Mouse (Mus musculus) olfactory bulb, adult 2 months (tissue): ENCODE measurements around the gene Ninj2. TPM values are rescaled to one million over a fixed set of nuclear protein-coding genes. Genes with fewer than 3 reads are reported as not detected.

Source experiments
- H3K27ac ChIP-seq: fragments of 200-500 bp; 2 replicates; pipeline ENCODE4 v1.5.1; 2012; ENCODE audit warnings: low read depth, low read length; ENCODE audit not compliant: insufficient read depth
- H3K4me1 ChIP-seq: fragments of 200-500 bp; 2 replicates; pipeline ENCODE4 v1.6.1; 2012; ENCODE audit warnings: low read length; ENCODE audit not compliant: control insufficient read depth, insufficient read depth
- H3K4me3 ChIP-seq: fragments of 200-500 bp; 2 replicates; pipeline ENCODE4 v1.5.1; 2012; ENCODE audit warnings: mild to moderate bottlenecking, low read depth, low read length, moderate library complexity; ENCODE audit not compliant: insufficient read depth
- CTCF ChIP-seq: fragments of 200-500 bp; IDR thresholded peaks from 2 replicates; pipeline ENCODE4 v1.5.1; 2012; ENCODE audit warnings: low read depth, mild to moderate bottlenecking, low read length, moderate library complexity; ENCODE audit not compliant: insufficient read depth
- POLR2A ChIP-seq: fragments of 200-500 bp; IDR thresholded peaks from 2 replicates; pipeline ENCODE4 v1.6.1; 2012; ENCODE audit warnings: mild to moderate bottlenecking, low read depth, low read length, moderate library complexity; ENCODE audit not compliant: insufficient read depth
- WGBS: fragments of 180-500 bp; shearing (Covaris S2); methylation state at CpG from one replicate; pipeline ENCODE4 v1.1.7; 2018; 5-methylcytosine and 5-hydroxymethylcytosine counted together
- polyA plus RNA-seq: library from polyadenylated mRNA; stranded (reverse); fragments of >200 nt; gene quantifications from 2 replicates; pipeline ENCODE4 v1.2.4, GENCODE M21; 2012; ENCODE audit warnings: low replicate concordance; ENCODE audit not compliant: missing spikeins, insufficient read depth, insufficient read length

Ninj2 gene
- polyA plus RNA-seq, 1 experiment, result not detected

GRCm38 (mm10) chr6:120107586-120107985, 14.4 kb downstream of the Ninj2 start:
- H3K4me1 ChIP-seq, result peaks cover 29% of the 10 kb centered on the region
- WGBS, result 68% methylated on average over 5 of the region's 5 CpGs
- no peak overlapping the region for H3K27ac ChIP-seq
- H3K4me3 ChIP-seq, result no peak overlapping the region
- no peak for TF ChIP-seq POLR2A
- TF ChIP-seq CTCF, result no peak

DNA sequence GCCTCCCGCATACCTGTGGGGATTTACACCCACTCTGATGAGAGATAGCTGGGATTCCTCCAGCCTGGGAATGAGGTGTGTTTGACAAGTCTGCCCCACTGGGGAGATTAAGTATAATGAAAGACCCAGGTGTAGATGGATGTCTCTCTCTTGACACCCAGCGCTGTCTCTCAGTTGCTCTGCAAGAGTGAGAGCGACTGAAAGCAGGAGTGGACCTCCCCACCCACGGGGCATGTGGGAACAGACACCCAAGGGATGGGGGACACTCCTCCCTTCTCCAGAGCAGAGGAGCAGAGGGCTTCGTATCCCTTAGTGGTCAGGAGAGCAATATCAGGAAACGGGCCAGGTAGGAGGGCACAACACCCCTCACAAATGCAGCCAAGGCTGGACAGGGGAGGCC, 14.9 kb downstream of the Ninj2 start:
- 81% methylated on average over 6 of the region's 6 CpGs for WGBS
- 0 out of 2 replicates have a peak overlapping the region, but pooled peaks have one; percentile 93 for H3K27ac ChIP-seq
- H3K4me1 ChIP-seq, result peaks cover 29% of the 10 kb centered on the region
- no peak for TF ChIP-seq POLR2A
- no peak for TF ChIP-seq CTCF
- H3K4me3 ChIP-seq, result no peak overlapping the region

DNA sequence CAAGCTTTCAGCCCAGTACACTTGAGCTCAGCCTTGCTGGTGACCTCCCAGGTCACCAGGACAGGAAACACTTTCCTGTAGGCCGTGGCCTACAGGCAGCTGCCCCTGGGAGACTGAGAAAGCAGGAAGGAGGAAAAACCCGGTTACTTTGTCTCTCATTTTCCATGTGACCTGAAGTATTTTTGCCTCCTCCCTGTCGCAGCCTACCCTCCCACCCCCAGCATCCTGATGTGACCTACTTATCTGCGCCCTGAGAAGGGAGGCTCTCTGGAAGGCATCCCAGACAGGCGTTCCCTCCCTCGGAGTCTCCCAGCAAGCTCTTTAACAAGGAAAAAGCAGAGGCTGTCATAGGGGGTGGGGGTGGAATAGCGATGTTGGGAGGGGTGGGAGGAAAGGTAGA, 16.0 kb downstream of the Ninj2 start:
- TF ChIP-seq POLR2A, result no peak
- TF ChIP-seq CTCF, result no peak
- Histone ChIP-seq H3K4me3 (no peak overlapping the region), H3K27ac (peak overlapping the region; percentile 93), H3K4me1 (peaks cover 29% of the 10 kb centered on the region)
- 2% methylated on average over 7 of the region's 7 CpGs for WGBS

DNA sequence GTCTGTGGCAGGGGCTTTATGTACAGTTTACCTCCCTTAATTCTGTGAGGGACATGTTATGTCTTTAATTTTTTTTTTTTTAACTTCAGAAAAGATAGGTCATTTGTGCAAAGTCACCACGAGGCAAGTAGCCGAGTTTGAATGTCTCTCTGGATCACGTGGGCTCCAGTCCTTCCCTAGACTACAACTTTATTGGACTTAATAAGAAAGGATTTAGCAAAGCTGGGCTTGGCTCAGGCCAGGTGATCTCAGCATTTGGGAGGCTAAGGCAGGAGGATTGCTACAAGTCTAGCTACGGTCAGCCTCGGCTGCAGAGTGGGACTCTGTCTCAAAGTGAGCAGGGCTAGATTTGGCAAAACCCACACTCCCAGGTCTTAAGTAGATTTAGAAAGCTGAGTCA, 16.8 kb downstream of the Ninj2 start:
- H3K4me3 ChIP-seq, result no peak overlapping the region
- peaks cover 31% of the 10 kb centered on the region for H3K4me1 ChIP-seq
- TF ChIP-seq CTCF (no peak), POLR2A (no peak)
- H3K27ac ChIP-seq, result peak overlapping the region; percentile 13
- 66% methylated on average over 5 of the region's 5 CpGs for WGBS

GRCm38 (mm10) chr6:120110738-120111409, 17.7 kb downstream of the Ninj2 start:
- Histone ChIP-seq H3K27ac (no peak overlapping the region; the same call in 1 of the 2 replicates), H3K4me1 (peaks cover 32% of the 10 kb centered on the region), H3K4me3 (no peak overlapping the region)
- TF ChIP-seq CTCF (no peak), POLR2A (no peak)
- WGBS, result 74% methylated on average over 7 of the region's 7 CpGs

GRCm38 (mm10) chr6:120111410-120111783, 18.2 kb downstream of the Ninj2 start:
- H3K4me1 ChIP-seq, result peaks cover 32% of the 10 kb centered on the region
- no peak for TF ChIP-seq POLR2A
- no peak for TF ChIP-seq CTCF
- WGBS, result 88% methylated on average over 3 of the region's 3 CpGs
- no peak overlapping the region for H3K27ac ChIP-seq
- H3K4me3 ChIP-seq, result no peak overlapping the region

DNA sequence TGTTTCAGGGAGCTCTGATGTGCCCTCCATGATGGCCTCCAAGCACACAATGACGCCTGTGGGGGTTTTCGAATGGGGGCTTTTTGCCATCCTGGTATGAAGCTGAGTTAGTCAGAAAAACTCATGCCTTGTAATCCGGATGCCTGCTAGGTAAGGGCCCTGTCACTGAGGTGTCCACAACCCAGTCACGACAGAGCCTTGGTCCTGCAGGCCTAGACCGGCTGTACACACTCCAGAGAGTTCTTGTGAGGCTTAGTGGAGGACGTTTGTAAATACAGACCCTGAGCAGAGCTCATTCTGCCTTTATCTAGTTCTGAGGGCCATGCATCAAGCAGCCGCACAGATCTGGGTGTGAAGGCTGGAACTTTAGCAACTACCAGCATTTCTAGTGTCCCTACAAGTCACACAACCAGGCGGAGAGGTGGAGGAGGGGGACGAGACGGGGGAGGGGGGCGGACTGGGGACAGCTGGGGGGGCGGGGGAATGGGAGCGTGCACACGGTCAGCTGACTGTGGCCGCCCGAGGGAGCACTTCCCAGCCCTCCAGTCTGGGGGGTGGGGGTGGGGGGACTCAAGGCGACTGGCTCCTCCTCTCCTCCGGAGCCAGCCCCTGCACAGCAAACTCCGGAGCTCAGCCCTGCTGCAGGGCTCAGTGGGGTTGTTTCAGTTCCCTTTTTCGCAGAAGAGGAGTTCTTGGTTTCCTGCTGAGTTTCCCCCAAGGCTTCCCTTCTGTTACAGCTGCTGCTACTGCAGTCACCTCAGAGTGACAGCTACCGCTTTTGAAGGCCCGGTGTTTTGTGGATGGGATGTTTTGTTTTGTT, 19.0 kb downstream of the Ninj2 start:
- WGBS, result 11% methylated on average over 21 of the region's 22 CpGs
- Histone ChIP-seq H3K4me1 (peaks cover 32% of the 10 kb centered on the region), H3K4me3 (no peak overlapping the region), H3K27ac (peak overlapping the region; percentile 82)
- peak; percentile 30 for TF ChIP-seq POLR2A
- TF ChIP-seq CTCF, result no peak

DNA sequence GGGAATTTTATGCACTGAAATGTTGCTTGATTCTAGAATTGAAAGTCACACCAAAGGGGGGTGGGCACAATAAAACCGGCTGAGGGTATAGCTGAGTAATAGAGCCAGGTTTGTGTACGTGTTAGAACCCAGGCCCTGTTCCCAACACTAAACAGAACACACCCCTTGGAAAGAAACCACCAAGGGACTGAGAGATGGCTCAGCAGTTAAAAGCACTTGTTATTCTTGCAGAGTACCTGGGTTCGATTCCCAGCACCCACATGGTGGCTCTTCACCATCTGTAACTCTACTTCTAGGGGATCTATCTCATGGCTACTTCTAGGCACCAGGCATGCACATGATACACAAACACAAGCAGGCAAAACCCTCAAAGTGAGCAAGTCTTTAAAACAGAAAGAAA, 20.7 kb downstream of the Ninj2 start:
- no peak for TF ChIP-seq POLR2A
- TF ChIP-seq CTCF, result no peak
- H3K27ac ChIP-seq, result no peak overlapping the region
- H3K4me3 ChIP-seq, result no peak overlapping the region
- H3K4me1 ChIP-seq, result peaks cover 19% of the 10 kb centered on the region
- 91% methylated on average over 3 of the region's 3 CpGs for WGBS

GRCm38 (mm10) chr6:120114271-120114670, 21.1 kb downstream of the Ninj2 start:
- peaks cover 14% of the 10 kb centered on the region for H3K4me1 ChIP-seq
- H3K27ac ChIP-seq, result no peak overlapping the region
- TF ChIP-seq CTCF (no peak), POLR2A (no peak)
- 77% methylated on average over 1 of the region's 1 CpGs for WGBS
- H3K4me3 ChIP-seq, result no peak overlapping the region
